Mouse (Mus musculus) intestine, embryonic 14.5 days (tissue): ENCODE data around the gene Adam22. TPM values are rescaled to one million over a fixed set of nuclear protein-coding genes. Genes with fewer than 3 reads are reported as not detected.

Experiments
- ATAC-seq: fragments of 200-750 bp; cut with Nextera tagmentation; replicated peaks from 2 replicates; pipeline ENCODE4 v1.8.0; 2017; ENCODE audit warnings: low read depth, moderate number of reproducible peaks, moderate TSS enrichment, moderate library complexity; ENCODE audit not compliant: low FRiP score, low TSS enrichment
- DNase-seq: peaks from one replicate; pipeline ENCODE4 v3.0.0-alpha.2; 2018; ENCODE audit warnings: low spot score
- H3K27ac ChIP-seq: fragments of 300-500 bp; sonication (generic); 2 replicates; pipeline ENCODE4 v1.5.1; 2014; ENCODE audit warnings: low read depth, mild to moderate bottlenecking, control low read depth
- H3K27me3 ChIP-seq: fragments of 300-500 bp; sonication (generic); replicated peaks from 2 replicates; pipeline ENCODE4 v1.6.1; 2014; ENCODE audit warnings: low read length, control low read depth; ENCODE audit not compliant: control insufficient read depth, insufficient read depth
- H3K36me3 ChIP-seq: fragments of 300-500 bp; sonication (generic); 2 replicates; pipeline ENCODE4 v1.6.1; 2014; ENCODE audit warnings: low read length, control low read depth; ENCODE audit not compliant: control insufficient read depth, insufficient read depth
- H3K4me1 ChIP-seq: fragments of 300-500 bp; sonication (generic); replicated peaks from 2 replicates; pipeline ENCODE4 v1.6.1; 2014; ENCODE audit warnings: low read length, control low read depth, mixed read lengths; ENCODE audit not compliant: control insufficient read depth, insufficient read depth
- H3K4me2 ChIP-seq: fragments of 300-500 bp; sonication (generic); 2 replicates; pipeline ENCODE4 v1.6.1; 2014; ENCODE audit warnings: low read length
- H3K4me3 ChIP-seq: fragments of 300-500 bp; sonication (generic); 2 replicates; pipeline ENCODE4 v1.5.1; 2014; ENCODE audit warnings: low read depth, low read length, control low read depth, mixed read lengths
- H3K9ac ChIP-seq: fragments of 300-500 bp; sonication (generic); 2 replicates; pipeline ENCODE4 v1.6.1; 2014; ENCODE audit warnings: mild to moderate bottlenecking, low read length
- H3K9me3 ChIP-seq: fragments of 300-500 bp; sonication (generic); 2 replicates; pipeline ENCODE4 v1.6.1; 2016; ENCODE audit warnings: low read length, control low read depth; ENCODE audit not compliant: control insufficient read depth
- whole genome bisulfite sequencing: fragments of 180-500 bp; shearing (Covaris S2); extraction: QIAGEN DNeasy Blood & Tissue Kit; methylation state at CpG from one replicate; pipeline ENCODE4 v1.1.7; 2014; 5-methylcytosine and 5-hydroxymethylcytosine counted together
- polyA plus RNA-seq: library from polyadenylated mRNA; unstranded; fragments of >200 nt; fragmentation: Nextera tagmentation; extraction: Ambion mirVana; gene quantifications from 2 replicates; pipeline ENCODE4 v1.2.1, GENCODE M21; 2014

Adam22 gene
- polyA plus RNA-seq, 1 experiment from 2014 or later = 10.5 TPM

DNA sequence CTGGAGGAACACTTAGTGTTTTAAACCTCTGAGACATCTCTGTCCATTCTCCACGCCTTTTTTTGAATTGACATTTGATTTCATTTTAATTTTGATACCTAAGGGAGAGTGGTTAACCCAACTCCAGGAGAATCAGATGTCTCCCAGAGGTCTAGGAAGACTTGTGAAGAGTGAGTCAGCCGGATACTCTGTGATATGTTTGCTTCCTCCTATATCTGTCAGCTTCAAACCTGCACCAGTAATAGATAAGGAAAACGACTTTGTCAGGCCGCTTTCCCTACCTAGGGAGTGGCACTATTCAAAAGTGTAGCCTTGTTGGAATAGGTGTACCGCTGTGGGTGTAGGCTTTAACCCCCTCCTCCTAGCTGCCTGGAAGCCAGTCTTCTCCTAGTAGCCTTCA, 821 bp upstream of the Adam22 start:
- no peaks in the 10 kb centered on the region for H3K9me3 ChIP-seq
- H3K4me3 ChIP-seq = no peak overlapping the region
- H3K27ac ChIP-seq = no peak overlapping the region
- H3K4me1 ChIP-seq = no peaks in the 10 kb centered on the region
- WGBS = 76% methylated on average over 5 of the region's 5 CpGs
- ATAC-seq = no peak
- H3K4me2 ChIP-seq = no peak overlapping the region
- H3K27me3 ChIP-seq = 0 out of 2 replicates have a peak, but pooled peaks cover 7% of the 10 kb centered on the region
- H3K36me3 ChIP-seq = no peaks in the 10 kb centered on the region
- no peak for DNase-seq
- H3K9ac ChIP-seq = no peak overlapping the region

GRCm38 (mm10) chr5:8368328-8368692, 350 bp upstream of the Adam22 start:
- no peaks in the 10 kb centered on the region for H3K36me3 ChIP-seq
- H3K9me3 ChIP-seq = no peaks in the 10 kb centered on the region
- WGBS = 39% methylated on average over 7 of the region's 7 CpGs
- no peak overlapping the region for H3K9ac ChIP-seq
- H3K4me1 ChIP-seq = no peaks in the 10 kb centered on the region
- peak overlapping the region; percentile 72 for H3K4me2 ChIP-seq
- H3K27me3 ChIP-seq = 0 out of 2 replicates have a peak, but pooled peaks cover 7% of the 10 kb centered on the region
- ATAC-seq (peak; percentile 26; the same call in 1 of the 2 replicates), DNase-seq (no peak)
- peak overlapping the region; percentile 62 for H3K4me3 ChIP-seq
- H3K27ac ChIP-seq = no peak overlapping the region

DNA sequence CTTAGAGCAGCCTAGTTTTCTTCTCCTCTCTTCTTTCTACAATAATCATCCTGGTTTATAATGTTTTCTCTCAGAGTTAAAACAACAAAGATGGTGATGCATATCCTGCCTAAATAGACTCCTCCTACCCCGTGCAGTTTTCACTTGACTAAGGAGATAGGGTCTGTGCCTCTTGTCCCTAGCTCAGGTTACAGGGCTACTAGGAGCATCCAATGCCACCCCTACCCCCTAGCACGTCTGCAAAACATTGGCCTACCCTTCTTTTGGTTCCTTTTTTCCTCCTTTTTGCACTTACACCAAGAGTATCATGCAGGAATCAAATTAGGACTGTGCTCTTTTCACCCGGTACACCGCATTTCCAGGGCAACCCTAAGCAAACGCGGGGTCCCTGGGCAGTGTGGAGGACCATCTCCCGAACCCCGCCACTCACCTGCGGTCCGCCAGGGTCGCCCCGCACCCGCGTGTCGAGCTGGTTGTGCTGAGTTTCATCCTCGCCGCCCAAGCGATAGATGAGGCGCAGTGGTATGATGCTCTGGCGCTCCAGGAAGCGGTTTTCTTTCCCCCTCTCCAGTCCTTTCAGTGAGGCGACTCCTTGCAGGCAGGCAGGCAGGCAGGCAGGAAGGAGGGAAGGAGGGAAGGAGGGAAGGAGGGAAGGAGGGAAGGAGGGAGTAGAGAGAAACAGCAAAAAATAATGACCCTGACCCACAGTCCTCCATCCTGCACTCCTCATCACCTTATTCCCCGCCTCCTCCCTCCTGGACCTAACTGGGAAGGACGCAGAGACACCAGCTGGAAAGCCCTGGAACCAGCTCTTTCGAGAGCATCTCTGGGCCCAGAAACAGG, 968 bp downstream of the Adam22 start:
- peak overlapping the region; percentile 62 for H3K4me3 ChIP-seq

GRCm38 (mm10) chr5:8362361-8362760, 5.6 kb downstream of the Adam22 start:
- Histone ChIP-seq H3K4me1 (no peaks in the 10 kb centered on the region; the same call in 1 of the 2 replicates), H3K9me3 (no peaks in the 10 kb centered on the region), H3K9ac (no peak overlapping the region), H3K4me2 (no peak overlapping the region), H3K36me3 (no peaks in the 10 kb centered on the region), H3K27ac (no peak overlapping the region), H3K4me3 (no peak overlapping the region), H3K27me3 (0 out of 2 replicates have a peak, but pooled peaks cover 7% of the 10 kb centered on the region)
- ATAC-seq (no peak), DNase-seq (no peak)
- 67% methylated on average over 1 of the region's 1 CpGs for WGBS

More for the DNA sequence above, 968 bp downstream of the Adam22 start:
- no peaks in the 10 kb centered on the region for H3K4me1 ChIP-seq
- H3K27ac ChIP-seq = no peak overlapping the region
- H3K9ac ChIP-seq = peak overlapping the region; percentile 55
- peak; percentile 63 for DNase-seq
- 2% methylated on average over 24 of the region's 25 CpGs for WGBS
- 0 out of 2 replicates have a peak, but pooled peaks cover 7% of the 10 kb centered on the region for H3K27me3 ChIP-seq
- H3K36me3 ChIP-seq = no peaks in the 10 kb centered on the region
- peak overlapping the region; percentile 72 for H3K4me2 ChIP-seq
- peak; percentile 6; the same call in 1 of the 2 replicates for ATAC-seq
- H3K9me3 ChIP-seq = no peaks in the 10 kb centered on the region

GRCm38 (mm10) chr5:8357677-8358076, 10.3 kb downstream of the Adam22 start:
- Histone ChIP-seq H3K27me3 (no peaks in the 10 kb centered on the region), H3K9me3 (no peaks in the 10 kb centered on the region), H3K4me1 (no peaks in the 10 kb centered on the region; the same call in 1 of the 2 replicates), H3K9ac (no peak overlapping the region), H3K27ac (no peak overlapping the region), H3K36me3 (no peaks in the 10 kb centered on the region), H3K4me3 (no peak overlapping the region), H3K4me2 (no peak overlapping the region)
- 79% methylated on average over 8 of the region's 8 CpGs for WGBS
- ATAC-seq (no peak), DNase-seq (no peak)

- Histone ChIP-seq H3K36me3 (no peaks in the 10 kb centered on the region), H3K27me3 (no peaks in the 10 kb centered on the region), H3K9ac (no peak overlapping the region), H3K4me1 (no peaks in the 10 kb centered on the region; the same call in 1 of the 2 replicates), H3K4me3 (no peak overlapping the region), H3K9me3 (no peaks in the 10 kb centered on the region), H3K27ac (no peak overlapping the region), H3K4me2 (no peak overlapping the region)
- 39% methylated on average over 13 of the region's 13 CpGs for WGBS
- ATAC-seq (no peak), DNase-seq (no peak)
These were observed 10.9 kb downstream of the Adam22 start for GRCm38 (mm10) chr5:8356885-8357651.

DNA sequence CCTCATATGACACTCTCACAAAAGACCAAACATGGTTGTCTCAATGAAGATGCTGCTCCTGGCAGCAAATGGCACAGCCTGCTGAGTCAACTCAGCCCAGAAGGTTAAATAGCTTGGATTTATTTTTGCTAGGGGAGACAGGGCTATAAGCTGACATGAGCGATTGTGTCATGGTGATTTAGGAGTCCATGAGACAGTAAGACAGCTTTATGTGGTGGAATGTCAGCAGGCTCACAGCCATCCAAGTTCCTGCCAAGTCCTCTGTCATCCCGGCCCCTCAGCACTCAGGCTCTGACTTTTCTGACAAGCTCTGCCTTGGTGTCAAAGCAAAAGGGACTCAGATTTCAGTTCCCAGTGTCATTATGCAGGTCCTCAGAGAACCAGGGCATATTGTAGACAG, 11.6 kb downstream of the Adam22 start:
- H3K4me2 ChIP-seq = no peak overlapping the region
- no peak overlapping the region for H3K9ac ChIP-seq
- no peaks in the 10 kb centered on the region for H3K9me3 ChIP-seq
- WGBS = 46% methylated on average over 2 of the region's 2 CpGs
- DNase-seq = no peak
- H3K27ac ChIP-seq = no peak overlapping the region
- no peak overlapping the region for H3K4me3 ChIP-seq
- no peaks in the 10 kb centered on the region for H3K27me3 ChIP-seq
- no peaks in the 10 kb centered on the region for H3K36me3 ChIP-seq
- no peaks in the 10 kb centered on the region; the same call in 1 of the 2 replicates for H3K4me1 ChIP-seq
- no peak for ATAC-seq

- Histone ChIP-seq H3K9me3 (no peaks in the 10 kb centered on the region), H3K4me1 (no peaks in the 10 kb centered on the region), H3K4me3 (no peak overlapping the region), H3K27ac (no peak overlapping the region), H3K4me2 (no peak overlapping the region), H3K9ac (no peak overlapping the region), H3K27me3 (no peaks in the 10 kb centered on the region), H3K36me3 (no peaks in the 10 kb centered on the region)
- no peak for DNase-seq
- no peak for ATAC-seq
- WGBS = 61% methylated on average over 10 of the region's 10 CpGs
These were observed 18.4 kb downstream of the Adam22 start for GRCm38 (mm10) chr5:8349557-8349956.
